Mouse (Mus musculus): ENCODE results near the gene Gimd1. TPM values are rescaled to one million over a fixed set of nuclear protein-coding genes. Genes with fewer than 3 reads are reported as not detected.

Gene Gimd1
- polyA plus RNA-seq (2012; rRNA removed): not detected in 2 replicates

DNA sequence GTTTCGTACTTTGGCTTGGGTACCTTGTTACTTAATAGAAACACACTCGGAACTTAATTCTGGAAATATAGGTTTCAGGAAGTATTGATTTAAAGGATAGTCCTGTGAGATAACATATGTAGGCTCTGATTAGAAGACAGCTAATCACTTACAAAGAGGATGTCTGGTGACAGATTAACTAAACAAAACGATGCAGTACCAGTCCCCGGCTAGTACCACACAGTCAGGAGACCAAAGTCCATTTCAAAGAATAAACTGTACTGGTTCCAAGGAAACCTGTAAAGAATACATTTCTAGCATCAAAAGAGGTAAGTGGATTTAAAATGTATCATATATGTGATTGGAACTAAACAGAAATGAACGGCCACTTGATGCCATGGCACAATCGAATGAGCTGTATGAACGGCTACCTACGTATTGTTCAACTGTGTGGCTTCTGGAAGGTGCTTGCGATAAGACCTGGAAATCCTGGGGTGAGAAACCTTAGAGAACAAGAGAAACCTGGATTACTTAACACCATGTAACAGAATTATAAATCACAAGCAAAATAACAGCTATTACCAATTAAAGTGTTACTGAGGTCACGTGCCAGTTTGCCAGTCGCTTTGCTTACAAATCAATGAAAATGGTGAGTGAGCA lies at the start of gene Gimd1:
Gimd1 (plus strand) TSS at position 220 of the 639 bp plus-strand sequence.

DNA sequence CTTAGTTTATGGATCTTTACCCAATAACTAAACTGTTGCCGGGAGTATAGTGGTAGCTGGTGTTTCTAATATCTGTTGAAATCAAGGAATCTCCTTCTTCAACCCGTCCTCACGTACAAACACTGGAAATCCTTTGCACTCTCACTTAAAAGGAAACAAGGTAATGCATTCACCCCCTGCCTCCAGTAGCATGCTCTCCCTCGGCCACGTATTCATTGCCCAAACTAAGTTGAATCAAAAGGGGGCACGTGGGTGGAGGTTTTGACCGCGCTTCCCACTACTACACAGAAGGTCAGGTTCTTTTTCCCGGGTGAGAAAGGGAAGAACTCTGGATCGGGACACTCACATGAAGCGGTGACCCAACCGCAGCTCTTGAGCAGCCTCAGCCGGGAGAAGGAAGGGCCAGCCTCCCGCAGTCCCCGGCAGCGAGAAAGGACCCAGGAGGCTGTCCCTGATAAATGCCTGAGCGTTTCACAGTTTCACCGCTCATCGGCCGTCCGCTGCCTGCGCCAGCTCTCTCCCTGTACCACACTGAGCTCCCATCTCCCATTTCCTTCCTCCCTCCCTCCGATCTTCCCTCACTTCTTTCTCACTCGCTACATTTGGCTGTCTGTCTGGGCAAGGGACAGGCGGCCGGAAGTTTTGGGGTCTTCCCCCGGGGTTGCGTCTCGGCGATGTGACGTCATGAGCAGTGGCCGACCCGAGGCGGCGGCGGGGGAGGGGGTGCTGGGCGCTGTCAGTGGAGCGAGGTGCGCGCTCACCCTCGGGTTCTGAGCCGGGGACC lies 54.0 kb downstream of the Gimd1 start, which contains the start of gene Tbck:
Tbck (plus strand) TSS at position 698 of the 784 bp plus-strand sequence.

DNA sequence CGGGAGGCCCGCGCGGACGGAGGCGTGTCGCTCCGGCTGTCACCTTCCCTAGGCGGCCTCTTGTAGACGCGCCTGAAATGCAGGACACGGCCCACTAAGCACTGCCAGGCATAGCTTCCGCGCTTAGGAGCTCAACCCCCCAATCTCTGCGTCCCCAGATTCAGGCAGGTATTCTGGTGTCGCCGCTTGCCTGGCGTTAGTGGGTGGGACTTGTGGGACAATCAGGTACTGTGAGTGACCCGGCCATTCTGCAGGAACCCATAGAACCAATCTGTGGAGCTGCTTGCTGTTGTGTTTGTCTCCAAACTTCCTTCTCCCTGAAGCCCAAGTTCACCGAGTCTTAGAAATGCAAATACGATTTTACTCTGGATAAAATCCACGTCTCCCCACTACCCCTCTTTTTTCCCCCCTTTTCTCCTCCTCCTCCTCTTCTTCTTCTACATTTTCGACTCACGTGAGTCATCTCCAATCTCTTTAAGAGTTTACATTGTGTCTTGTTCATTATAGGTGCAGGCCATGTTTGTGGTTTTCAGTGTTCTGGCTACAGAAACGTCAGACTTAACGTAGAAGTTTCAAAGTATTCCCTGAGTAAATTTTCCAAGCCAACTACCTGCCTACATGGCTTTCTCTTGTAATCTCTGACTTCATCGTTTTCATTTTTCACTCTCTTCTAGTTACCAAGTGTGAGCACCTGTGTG lies 54.8 kb downstream of the Gimd1 start, which contains the start of gene Aimp1:
Aimp1 (minus strand) TSS at position 140 of the 698 bp plus-strand sequence.

Other genes with a start within 250 kb of the Gimd1 start
- 9.2 and 9.8 TPM in 2 replicates for gene Tbck, start 54.3 kb downstream of the Gimd1 start, polyA plus RNA-seq (2012; rRNA removed)
- 77.4 and 80.4 TPM in 2 replicates for gene Aimp1, start 54.5 kb downstream of the Gimd1 start, polyA plus RNA-seq (2012; rRNA removed)